Mouse (Mus musculus) thymus, adult 2 months (tissue): ENCODE results near the gene Slc8a1. TPM values are rescaled to one million over a fixed set of nuclear protein-coding genes. Genes with fewer than 3 reads are reported as not detected.

Source experiments
- DNase-seq: peaks from one replicate; pipeline ENCODE4 v3.0.0; 2021
- H3K27ac ChIP-seq: fragments of 200-500 bp; 2 replicates; pipeline ENCODE4 v1.5.1; 2012; ENCODE audit warnings: low read length, control low read depth; ENCODE audit not compliant: control insufficient read depth, insufficient read depth
- H3K27me3 ChIP-seq: fragments of 200-500 bp; 2 replicates; pipeline ENCODE4 v1.6.1; 2012; ENCODE audit warnings: mild to moderate bottlenecking, low read length, moderate library complexity, mixed read lengths; ENCODE audit not compliant: control insufficient read depth, insufficient read depth
- H3K36me3 ChIP-seq: fragments of 200-500 bp; 2 replicates; pipeline ENCODE4 v1.6.1; 2012; ENCODE audit warnings: mild to moderate bottlenecking, low read length, moderate library complexity; ENCODE audit not compliant: control insufficient read depth, insufficient read depth
- H3K4me1 ChIP-seq: fragments of 200-500 bp; replicated peaks from 2 replicates; pipeline ENCODE4 v1.6.1; 2012; ENCODE audit warnings: low read length; ENCODE audit not compliant: control insufficient read depth, insufficient read depth
- H3K4me3 ChIP-seq: fragments of 200-500 bp; 2 replicates; pipeline ENCODE4 v1.5.1; 2012; ENCODE audit warnings: mild to moderate bottlenecking, low read length, control low read depth, moderate library complexity; ENCODE audit not compliant: control insufficient read depth, insufficient read depth
- CTCF ChIP-seq: fragments of 200-500 bp; IDR thresholded peaks from 2 replicates; pipeline ENCODE4 v1.5.1; 2012; ENCODE audit warnings: mild to moderate bottlenecking, control low read depth, low read length, moderate library complexity, borderline replicate concordance; ENCODE audit not compliant: control insufficient read depth, poor library complexity, insufficient read depth; ENCODE audit errors: extremely low read depth
- POLR2A ChIP-seq: fragments of 200-500 bp; IDR thresholded peaks from 2 replicates; pipeline ENCODE4 v1.6.1; 2012; ENCODE audit warnings: mild to moderate bottlenecking, low read length, control low read depth, moderate library complexity; ENCODE audit not compliant: control insufficient read depth, poor library complexity, insufficient read depth; ENCODE audit errors: extremely low read depth
- WGBS: fragments of 180-500 bp; shearing (Covaris S2); methylation state at CpG from one replicate; pipeline ENCODE4 v1.1.7; 2018; 5-methylcytosine and 5-hydroxymethylcytosine counted together
- polyA plus RNA-seq: library from polyadenylated mRNA; depleted of rRNA; stranded (reverse); fragments of >200 nt; gene quantifications from 2 replicates; pipeline ENCODE4 v1.2.3, GENCODE M21; 2012

Slc8a1 gene
- polyA plus RNA-seq, 1 experiment: 3.1 TPM

DNA sequence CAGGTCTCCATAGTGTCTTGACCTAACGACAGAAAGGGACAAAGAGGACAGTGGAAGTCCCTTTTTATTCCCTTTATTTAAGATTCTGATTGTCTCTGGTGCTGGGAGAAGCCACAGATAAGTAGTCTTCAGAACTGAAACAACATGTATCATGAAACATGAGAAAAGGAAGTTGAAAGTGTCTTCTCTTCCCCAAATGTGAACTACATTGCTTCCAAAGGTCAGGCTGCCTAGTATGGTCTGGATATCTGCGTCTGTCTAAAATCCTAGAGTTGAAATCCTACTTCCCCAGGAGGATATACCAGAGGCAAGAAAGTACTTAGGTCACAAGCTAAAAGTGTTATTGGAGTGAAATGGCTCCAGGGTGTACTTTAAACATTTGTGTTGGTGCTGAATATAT is 34.9 kb downstream of the Slc8a1 start:
- H3K27ac ChIP-seq: no peak overlapping the region

DNA sequence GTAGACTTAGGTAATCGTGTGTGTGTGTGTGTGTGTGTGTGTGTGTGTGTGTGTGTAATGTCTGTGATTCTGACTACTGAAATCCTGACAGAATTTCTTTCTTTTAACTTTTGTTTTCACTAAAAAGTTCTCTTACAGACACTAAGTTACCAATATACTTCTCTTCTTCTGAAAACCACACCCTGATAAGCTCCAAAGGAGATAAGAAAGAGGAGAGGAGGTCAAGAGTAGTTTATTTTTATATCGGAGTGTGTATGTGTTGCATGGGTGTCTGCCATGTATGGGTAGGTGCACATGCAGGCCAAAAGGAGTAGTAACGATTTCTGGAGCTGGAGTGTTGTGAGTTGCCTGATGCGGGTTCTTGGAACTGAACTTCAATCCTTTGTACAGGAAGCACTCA is 36.5 kb downstream of the Slc8a1 start:
- no peak for DNase-seq
- TF ChIP-seq POLR2A (no peak), CTCF (no peak)
- H3K4me1 ChIP-seq: no peaks in the 10 kb centered on the region
- no peak overlapping the region for H3K27ac ChIP-seq
- 75% methylated on average over 4 of the region's 4 CpGs for WGBS
- H3K27me3 ChIP-seq: no peaks in the 10 kb centered on the region
- H3K4me3 ChIP-seq: no peak overlapping the region
- H3K36me3 ChIP-seq: no peaks in the 10 kb centered on the region

More for the DNA sequence above, 34.9 kb downstream of the Slc8a1 start:
- TF ChIP-seq CTCF (no peak), POLR2A (no peak)
- 72% methylated on average over 2 of the region's 2 CpGs for WGBS
- Histone ChIP-seq H3K4me3 (no peak overlapping the region), H3K27me3 (no peaks in the 10 kb centered on the region), H3K4me1 (no peaks in the 10 kb centered on the region), H3K36me3 (no peaks in the 10 kb centered on the region)
- DNase-seq: no peak

DNA sequence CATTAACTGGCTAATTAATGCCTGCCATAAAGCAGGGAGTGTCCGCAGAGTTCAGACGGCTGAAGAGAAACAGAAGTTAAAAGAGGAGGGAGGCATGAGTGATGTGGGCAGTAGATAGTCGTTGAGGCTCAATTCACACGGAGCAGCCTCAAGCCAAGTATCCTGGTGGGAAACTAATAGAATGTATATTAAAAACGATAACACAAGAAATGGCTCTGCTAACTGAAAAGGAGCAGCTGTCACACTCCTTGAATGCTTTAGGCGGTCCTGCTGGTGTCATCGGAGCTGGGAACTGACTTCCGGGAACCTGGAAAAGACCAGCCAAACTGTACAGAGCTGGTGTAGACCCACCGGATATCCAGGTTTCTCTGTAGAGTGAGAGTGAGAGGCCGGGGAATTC is 39.4 kb downstream of the Slc8a1 start:
- Histone ChIP-seq H3K36me3 (no peaks in the 10 kb centered on the region), H3K27me3 (no peaks in the 10 kb centered on the region), H3K4me3 (no peak overlapping the region), H3K4me1 (no peaks in the 10 kb centered on the region), H3K27ac (no peak overlapping the region)
- 81% methylated on average over 10 of the region's 10 CpGs for WGBS
- no peak for DNase-seq
- TF ChIP-seq POLR2A (no peak), CTCF (no peak)

DNA sequence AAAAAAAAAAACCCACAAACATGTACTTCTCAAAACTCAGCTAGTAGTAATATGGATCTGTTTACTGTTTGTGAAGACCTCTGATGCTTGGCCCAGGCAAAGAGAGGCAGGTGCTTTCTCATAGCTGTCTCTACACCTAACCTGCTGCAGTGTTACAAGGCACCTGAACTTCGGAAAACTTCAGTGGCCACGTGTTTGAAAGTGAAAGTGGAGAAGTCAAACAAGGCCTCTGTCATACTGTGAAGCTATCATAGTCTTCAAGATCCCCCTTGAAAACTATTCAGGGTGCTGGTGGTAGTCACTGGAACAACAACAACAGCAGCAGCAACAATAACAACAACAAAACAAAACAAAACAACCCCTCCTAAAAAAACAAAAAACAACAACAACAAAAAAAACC is 40.5 kb downstream of the Slc8a1 start:
- 13% methylated on average over 2 of the region's 2 CpGs for WGBS
- Histone ChIP-seq H3K4me3 (no peak overlapping the region), H3K27me3 (no peaks in the 10 kb centered on the region), H3K36me3 (no peaks in the 10 kb centered on the region), H3K4me1 (no peaks in the 10 kb centered on the region), H3K27ac (no peak overlapping the region)
- no peak for DNase-seq
- TF ChIP-seq POLR2A (no peak), CTCF (no peak)

DNA sequence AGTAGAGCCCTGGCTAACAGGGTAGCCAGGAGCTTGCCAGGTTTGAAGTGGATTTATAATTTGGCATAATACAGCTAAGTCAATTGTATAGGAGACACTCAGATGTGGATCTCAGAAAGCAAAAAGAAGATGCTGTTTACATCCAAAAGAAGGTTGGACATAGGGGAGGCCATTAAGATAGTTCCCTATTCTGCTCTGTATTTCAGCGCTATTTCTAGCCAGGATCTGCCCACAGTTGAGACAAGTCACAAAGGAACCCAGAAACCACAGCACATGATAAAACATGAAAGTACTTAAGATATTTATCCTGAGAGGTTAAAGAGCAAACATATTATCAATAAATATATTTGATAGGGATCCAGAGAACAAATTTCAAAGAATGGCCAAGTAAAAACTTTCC is 43.2 kb downstream of the Slc8a1 start:
- H3K4me3 ChIP-seq: no peak overlapping the region
- H3K36me3 ChIP-seq: no peaks in the 10 kb centered on the region
- no peaks in the 10 kb centered on the region for H3K27me3 ChIP-seq
- H3K27ac ChIP-seq: no peak overlapping the region
- 10% methylated on average over 1 of the region's 1 CpGs for whole genome bisulfite sequencing
- TF ChIP-seq POLR2A (no peak), CTCF (no peak)
- DNase-seq: no peak
- no peaks in the 10 kb centered on the region for H3K4me1 ChIP-seq

DNA sequence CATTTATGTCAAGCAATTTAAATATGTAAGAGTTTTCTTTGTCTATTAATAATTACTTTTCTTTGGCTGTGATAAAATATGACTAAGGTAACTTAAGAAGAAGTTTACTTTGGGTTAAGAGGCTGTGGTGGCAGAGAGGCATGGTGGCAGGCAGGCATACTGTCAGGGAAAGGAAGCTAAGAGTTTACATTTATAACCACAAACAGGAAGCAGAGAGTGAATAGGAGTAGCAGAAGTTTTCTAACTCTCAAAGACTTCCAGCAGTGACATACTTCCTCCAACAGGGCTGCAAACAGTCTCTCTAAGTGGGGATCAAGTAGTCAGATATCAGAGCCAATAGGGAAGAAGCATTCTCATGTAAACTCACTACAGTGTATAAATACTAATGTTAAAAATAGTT is 58.6 kb downstream of the Slc8a1 start:
- no peaks in the 10 kb centered on the region for H3K4me1 ChIP-seq
- DNase-seq: no peak
- TF ChIP-seq CTCF (no peak), POLR2A (no peak)
- H3K4me3 ChIP-seq: no peak overlapping the region
- H3K36me3 ChIP-seq: no peaks in the 10 kb centered on the region
- no peaks in the 10 kb centered on the region for H3K27me3 ChIP-seq
- H3K27ac ChIP-seq: no peak overlapping the region

DNA sequence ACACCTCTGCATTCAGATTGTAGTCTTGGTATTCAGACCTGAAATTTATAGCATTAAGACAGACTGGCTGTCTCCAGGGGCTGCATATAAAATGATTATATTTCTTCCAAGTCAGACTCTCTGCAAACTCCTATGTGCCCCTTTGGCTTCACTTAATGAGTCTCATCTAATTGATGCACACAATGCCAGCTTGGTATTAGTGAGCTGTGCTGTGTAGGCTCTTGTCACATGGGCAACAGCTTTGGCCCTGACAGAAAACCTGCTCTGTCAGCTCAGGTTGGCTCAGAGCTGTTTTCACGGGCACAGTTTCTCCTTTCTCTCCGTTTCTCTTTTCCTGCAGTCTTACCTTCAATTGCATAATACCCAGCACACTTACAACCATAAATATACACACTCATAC is 60.7 kb downstream of the Slc8a1 start:
- Histone ChIP-seq H3K4me1 (no peaks in the 10 kb centered on the region), H3K4me3 (no peak overlapping the region), H3K36me3 (no peaks in the 10 kb centered on the region), H3K27ac (no peak overlapping the region), H3K27me3 (no peaks in the 10 kb centered on the region)
- TF ChIP-seq POLR2A (no peak), CTCF (no peak)
- WGBS: 86% methylated on average over 2 of the region's 2 CpGs
- DNase-seq: no peak

DNA sequence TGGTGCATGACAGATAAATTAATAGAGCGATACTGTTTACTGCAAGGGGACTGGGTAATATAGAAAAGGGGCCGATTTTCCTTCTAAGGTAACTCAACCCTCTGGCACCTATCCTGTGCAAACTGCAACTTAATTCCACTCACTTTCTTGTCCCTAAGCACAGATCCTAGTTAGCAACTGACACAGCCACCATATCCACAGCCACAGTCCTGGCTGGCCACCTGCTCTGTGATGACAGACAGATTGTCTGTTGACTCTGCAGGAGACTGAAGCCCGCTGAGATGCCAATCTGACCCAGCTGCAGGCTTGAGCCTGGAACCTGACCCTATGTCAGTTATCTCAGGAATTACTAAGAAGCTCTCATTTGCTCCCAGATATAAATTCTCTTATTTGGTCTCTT is 62.0 kb downstream of the Slc8a1 start:
- no peak for TF ChIP-seq CTCF
- no peak for TF ChIP-seq POLR2A
- Histone ChIP-seq H3K27me3 (no peaks in the 10 kb centered on the region), H3K36me3 (no peaks in the 10 kb centered on the region), H3K27ac (no peak overlapping the region), H3K4me3 (no peak overlapping the region), H3K4me1 (no peaks in the 10 kb centered on the region)
- no peak for DNase-seq
- 86% methylated on average over 3 of the region's 3 CpGs for WGBS
